Mouse (Mus musculus): ENCODE data around the gene Thra.

The Thra gene

GRCm38 (mm10) chr11:98740393-98741050 lies at the start of gene Thra:
Gene Thra (plus strand): TSS chr11:98740638.
- peak; percentile 76 to 82 for DNase-seq

GRCm38 (mm10) chr11:98693201-98693600 lies 47.2 kb upstream of the Thra start:
- DNase-seq: no peak

GRCm38 (mm10) chr11:98693746-98694145 lies 46.7 kb upstream of the Thra start:
- DNase-seq: no peak

- DNase-seq: peak in 1 of 2 experiments; percentile 52
These were observed 46.1 kb upstream of the Thra start for GRCm38 (mm10) chr11:98694301-98694700.

GRCm38 (mm10) chr11:98695408-98695807 lies 45.0 kb upstream of the Thra start:
- DNase-seq: no peak

- DNase-seq: peak in 1 of 2 experiments; percentile 62
These were observed 43.8 kb upstream of the Thra start for GRCm38 (mm10) chr11:98696454-98697216.

GRCm38 (mm10) chr11:98697225-98697624 lies 43.2 kb upstream of the Thra start:
- no peak for DNase-seq

GRCm38 (mm10) chr11:98698849-98699640 lies 41.4 kb upstream of the Thra start:
- DNase-seq: no peak

- DNase-seq: peak; percentile 89 to 90
These were observed 40.5 kb upstream of the Thra start for GRCm38 (mm10) chr11:98699911-98700310.

- no peak for DNase-seq
These were observed 39.2 kb upstream of the Thra start, which contains the start of gene Csf3 for GRCm38 (mm10) chr11:98701213-98701670. Gene Csf3 (plus strand): TSS chr11:98701263.

- DNase-seq: no peak
These were observed 38.1 kb upstream of the Thra start for GRCm38 (mm10) chr11:98702323-98702722.

- peak; percentile 53 to 70 for DNase-seq
These were observed 35.4 kb upstream of the Thra start for GRCm38 (mm10) chr11:98705021-98705420.

GRCm38 (mm10) chr11:98707401-98708281 lies 32.8 kb upstream of the Thra start:
- peak; percentile 82 to 89 for DNase-seq

- no peak for DNase-seq
These were observed 32.0 kb upstream of the Thra start for GRCm38 (mm10) chr11:98708282-98708956.

- DNase-seq: peak; percentile 76 to 86
These were observed 31.3 kb upstream of the Thra start for GRCm38 (mm10) chr11:98709001-98709741.

GRCm38 (mm10) chr11:98710416-98711045 lies 29.9 kb upstream of the Thra start:
- DNase-seq: peak; percentile 92 to 94

- DNase-seq: no peak
These were observed 29.4 kb upstream of the Thra start for GRCm38 (mm10) chr11:98711046-98711434.

- DNase-seq: peak in 1 of 2 experiments; percentile 70
These were observed 28.4 kb upstream of the Thra start for GRCm38 (mm10) chr11:98712009-98712408.

GRCm38 (mm10) chr11:98713703-98714102 lies 26.7 kb upstream of the Thra start:
- peak in 1 of 2 experiments; percentile 54 for DNase-seq

- DNase-seq: no peak
These were observed 24.5 kb upstream of the Thra start for GRCm38 (mm10) chr11:98715946-98716345.

Measured in kidney, postnatal 4 days (tissue).